Mouse (Mus musculus) gonadal fat pad, adult 2 months (tissue): ENCODE measurements around the gene Clcnkb. TPM values are rescaled to one million over a fixed set of nuclear protein-coding genes. Genes with fewer than 3 reads are reported as not detected.
A peak's percentile ranks its signal among the peaks of the same experiment; 100 is the strongest.

Experiments
- DNase-seq: peaks from one replicate; pipeline ENCODE4 v3.0.0-alpha.2; 2012; ENCODE audit warnings: low read depth
- polyA plus RNA-seq: library from polyadenylated mRNA; depleted of rRNA; stranded (reverse); fragments of >200 nt; gene quantifications from 2 replicates; pipeline ENCODE4 v1.2.3, GENCODE M21; 2012; rRNA removed

Gene Clcnkb
- polyA plus RNA-seq: 11.5 and 14.2 TPM in 2 replicates

DNA sequence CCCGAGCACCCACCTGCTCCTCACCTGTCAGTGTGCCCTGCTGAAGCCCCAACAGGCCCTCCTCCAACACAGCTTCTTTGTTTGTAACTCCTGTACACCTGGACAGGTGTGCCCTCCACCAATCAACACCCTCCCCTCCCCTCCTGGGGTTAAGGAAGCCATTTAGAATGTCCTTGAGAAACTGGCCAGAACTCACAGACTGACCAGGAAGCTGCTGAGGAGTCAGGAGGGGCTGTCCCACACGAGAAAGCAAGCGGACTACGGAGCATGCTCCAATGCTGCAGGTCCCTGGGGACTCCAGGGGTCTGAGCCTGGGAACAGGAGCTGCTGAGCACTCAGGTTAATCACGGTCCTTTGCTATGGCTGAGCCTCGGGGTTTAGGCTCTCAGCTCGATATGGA is at the start of gene Clcnkb:
Clcnkb (minus strand) TSS at position 91 of the 400 bp plus-strand sequence.
- no peak for DNase-seq

DNA sequence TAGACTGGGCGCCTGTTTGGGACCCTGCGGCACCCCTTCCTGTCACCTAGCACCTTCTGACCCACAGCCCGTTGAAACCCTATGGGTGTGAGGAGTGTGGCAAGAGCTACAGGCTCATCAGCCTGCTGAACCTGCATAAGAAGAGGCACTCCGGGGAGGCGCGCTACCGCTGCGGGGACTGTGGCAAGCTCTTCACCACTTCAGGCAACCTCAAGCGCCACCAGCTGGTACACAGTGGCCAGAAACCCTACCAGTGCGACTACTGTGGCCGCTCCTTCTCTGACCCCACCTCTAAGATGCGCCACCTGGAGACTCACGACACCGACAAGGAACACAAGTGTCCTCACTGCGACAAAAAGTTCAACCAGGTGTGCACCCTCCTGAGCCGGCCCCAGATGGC is 48.9 kb upstream of the Clcnkb start:
- no peak for DNase-seq

DNA sequence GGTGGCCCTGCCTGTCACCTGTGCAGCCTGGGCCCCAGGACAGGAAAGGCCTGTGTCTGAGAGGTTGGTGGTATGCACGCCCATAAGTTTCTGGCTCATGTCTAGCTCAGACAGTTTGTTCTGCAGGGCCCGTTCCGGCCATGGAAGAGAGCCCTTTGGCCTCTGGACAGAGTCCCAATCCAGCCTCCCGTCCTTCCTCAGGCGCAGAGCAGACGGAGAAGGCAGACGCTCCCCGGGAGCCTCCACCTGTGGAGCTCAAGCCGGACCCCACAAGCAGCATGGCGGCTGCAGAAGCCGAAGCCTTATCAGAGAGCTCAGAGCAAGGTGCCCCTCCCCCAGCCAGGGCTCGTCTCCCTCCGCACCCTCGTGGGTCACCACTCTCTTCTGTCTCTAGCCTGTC is 47.7 kb upstream of the Clcnkb start:
- DNase-seq: no peak

DNA sequence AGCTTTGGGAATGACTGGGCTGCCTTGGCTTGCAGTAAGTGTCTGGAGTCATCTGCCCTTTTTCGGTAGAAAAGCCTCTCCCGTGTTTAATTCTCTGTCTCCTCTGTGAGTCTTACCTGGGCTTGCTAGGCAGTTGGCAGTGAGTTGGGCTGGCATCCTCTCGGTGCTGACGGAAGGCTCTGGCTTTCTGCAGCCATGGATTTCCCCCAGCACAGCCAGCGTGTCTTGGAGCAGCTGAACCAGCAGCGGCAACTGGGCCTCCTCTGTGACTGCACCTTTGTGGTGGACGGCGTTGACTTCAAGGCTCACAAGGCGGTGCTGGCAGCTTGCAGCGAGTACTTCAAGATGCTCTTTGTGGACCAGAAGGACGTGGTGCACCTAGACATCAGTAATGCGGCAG is 45.8 kb upstream of the Clcnkb start:
- no peak for DNase-seq

DNA sequence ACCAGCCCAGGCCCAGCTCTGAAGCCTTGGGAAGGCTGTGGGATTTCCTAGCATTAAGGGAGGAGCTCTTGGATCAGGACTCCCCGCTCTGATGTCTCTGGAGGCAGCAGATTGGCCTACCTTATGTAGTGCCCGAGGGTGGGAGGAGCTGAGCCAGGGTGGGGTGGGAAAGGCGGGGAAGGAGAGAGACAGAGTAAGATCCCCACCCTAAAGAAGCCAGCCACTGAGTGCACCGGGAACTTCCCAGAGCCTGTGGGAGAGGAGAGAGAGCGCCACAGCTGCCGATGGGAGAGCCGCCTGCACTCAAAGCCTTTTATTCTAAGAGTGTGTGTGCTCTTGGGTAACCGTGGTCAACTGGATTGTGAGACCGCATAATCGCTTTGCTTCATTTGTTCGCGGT is 45.3 kb upstream of the Clcnkb start:
- DNase-seq: no peak

DNA sequence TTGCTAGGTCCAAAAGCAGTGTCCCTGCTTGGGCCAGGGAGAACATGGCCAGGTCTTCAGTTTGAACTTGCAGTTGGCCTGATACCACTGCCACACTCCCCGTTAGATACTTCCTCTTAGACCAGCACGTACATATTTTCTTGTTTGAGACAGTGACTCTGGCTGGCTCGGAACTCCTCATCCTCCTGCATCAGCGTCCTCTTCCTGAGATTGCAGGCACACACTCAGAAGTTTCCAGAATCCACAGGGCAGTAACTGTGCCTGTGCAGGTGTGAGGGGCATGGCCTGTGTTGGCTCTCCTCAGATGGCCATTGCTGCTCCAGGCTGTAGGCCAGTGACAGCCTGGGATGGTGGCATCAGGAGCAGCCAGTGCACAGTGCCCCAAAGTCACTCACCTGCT is 44.7 kb upstream of the Clcnkb start:
- DNase-seq: no peak

DNA sequence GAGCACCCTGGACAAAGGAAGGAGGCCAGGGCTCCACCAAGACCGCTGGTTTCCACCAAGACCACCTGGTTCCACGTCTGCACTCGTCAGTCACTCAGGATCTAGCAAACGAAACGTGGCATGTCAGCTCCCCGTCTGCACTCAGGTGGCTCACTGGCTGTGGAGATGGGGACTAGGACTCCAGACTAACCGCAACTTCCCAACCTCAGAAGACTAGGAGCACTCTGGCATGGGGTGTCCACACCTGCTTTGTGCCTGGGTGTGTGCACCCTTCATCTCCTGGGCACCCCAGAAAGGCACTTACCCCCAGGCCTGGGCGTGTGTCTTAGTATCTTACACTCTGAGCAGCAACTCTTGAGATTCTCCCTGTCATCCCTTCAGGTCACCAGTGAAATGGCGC is 44.0 kb upstream of the Clcnkb start:
- no peak for DNase-seq

DNA sequence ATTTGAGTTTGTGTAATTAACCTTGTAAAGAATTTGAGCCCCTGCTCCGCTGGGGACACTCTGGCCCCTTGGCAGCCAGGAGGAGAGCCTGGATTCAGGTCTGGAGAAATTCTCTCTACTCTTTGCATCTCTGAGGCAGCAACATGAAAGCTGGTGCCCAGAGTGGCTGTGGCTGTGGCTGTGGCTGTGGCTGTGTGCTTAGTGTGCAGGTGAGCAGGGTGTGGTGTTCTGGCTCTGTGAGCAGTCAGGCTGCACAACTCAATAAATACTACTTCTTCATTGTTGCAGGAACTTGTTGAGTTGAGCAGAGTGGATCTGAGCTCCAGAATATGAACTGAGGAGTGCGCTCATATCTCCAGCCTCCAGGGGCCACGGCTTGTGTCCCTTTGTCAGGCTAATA is 43.1 kb upstream of the Clcnkb start:
- no peak for DNase-seq

DNA sequence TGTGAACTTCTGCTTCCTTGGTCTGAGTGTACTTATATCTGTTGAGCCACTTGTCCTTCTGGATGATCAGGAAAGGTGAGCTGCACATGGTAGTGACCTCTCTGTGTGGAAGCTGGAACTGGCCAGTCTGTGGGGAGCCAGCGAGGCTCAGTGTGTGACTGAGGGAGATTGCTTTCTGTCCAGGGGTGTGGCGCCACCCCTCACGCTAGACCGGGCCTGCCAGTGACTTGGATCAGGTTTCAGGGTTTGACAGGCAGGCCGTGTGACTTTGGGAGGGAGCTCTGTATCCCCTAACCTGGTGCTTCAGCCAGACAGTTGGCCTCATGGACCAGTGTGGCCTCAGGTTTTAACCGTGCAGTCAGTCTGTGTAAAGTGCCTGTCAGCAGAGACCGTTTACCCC is 42.4 kb upstream of the Clcnkb start:
- DNase-seq: peak; percentile 71

DNA sequence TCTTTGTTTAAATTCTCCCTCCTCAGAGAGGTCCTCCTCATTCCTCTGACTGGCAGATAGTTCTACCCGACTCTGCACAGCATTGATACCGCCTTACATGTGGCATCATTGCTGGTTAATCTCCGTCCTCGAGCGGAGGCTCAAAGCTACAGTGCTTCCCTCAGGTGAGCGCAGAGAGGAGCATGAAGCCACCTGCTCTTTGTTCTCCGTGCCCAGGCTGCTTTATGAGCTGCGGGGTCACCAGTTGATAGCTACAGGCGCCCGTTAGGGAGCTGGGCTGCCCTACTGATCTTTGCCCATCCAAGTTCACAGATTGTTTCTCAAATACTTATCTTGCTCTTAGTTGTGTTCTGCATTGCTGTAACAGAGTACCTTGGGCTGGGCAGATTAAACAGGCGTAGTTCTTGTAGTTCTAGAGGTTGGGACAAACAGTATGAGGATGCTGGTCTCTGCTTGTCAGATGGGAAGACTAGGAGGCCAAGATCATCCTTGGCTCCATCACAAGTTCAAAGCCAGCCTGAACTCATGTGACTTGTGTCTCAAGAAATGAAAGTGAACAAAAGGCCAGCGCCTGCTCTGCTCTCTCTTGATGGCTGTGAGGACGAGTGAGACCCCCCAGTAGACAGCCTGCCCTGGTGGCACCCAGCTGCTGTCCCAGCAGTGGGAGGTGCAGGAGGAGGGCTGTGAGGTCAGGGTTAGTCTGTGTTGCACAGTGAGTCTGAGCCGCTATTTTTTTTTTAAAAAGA is 40.6 kb upstream of the Clcnkb start:
- DNase-seq: no peak

DNA sequence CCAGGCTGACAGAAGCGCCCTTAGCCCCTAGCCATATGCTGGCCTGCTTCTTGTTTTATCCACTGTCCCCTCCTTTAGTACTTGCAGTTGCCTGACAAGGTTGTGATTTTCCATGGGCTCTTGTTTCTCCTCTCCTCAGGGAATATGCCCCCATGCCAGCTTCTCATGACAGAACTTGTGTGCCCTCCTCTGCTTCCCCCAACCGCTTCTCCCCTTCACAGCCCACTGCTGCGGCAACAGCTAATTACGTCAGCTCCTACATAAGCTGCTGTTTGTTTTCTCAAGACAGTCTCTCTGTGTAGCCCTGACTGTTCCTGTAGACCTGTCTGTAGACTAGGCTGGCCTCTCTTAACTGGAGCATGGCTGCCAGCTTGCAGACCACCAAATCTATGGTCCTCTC is 39.7 kb upstream of the Clcnkb start:
- no peak for DNase-seq

DNA sequence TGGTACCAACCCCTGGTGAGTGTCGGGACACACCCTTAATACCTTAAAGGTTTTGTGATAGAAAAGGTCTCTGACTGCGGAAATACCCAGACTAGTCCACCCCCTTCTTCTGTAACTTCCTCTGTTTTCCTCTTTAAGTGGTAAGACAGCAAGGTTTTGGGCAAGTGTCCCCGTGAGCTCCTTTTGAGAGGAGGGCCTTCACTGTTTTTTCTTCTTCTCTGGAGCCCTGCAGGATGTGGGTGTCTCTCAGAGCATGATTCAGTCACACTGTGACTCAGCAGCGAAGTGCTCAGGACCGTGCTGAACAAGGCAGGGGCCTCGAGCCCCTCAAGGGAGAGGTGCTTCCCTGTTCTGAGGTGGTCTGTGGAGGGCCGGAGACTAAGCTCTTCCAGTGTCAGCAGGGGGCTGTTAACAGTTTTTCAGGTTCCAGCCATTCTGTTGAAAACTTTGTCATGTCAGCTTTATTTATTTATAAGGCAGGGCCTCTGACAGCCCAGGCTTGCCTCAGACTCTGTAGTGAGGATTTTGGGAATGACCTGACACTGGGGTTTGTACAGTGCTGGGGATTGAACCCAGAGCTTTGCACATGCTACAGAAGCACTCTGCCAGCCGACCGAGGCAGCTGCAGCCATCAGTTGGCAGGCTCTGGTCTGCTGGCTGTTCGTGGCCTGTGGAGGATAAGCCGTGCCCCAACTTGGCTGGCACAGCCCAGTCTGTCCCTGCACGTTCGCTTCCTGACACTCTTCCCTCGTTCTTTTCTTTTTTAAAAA is 39.0 kb upstream of the Clcnkb start:
- DNase-seq: no peak

DNA sequence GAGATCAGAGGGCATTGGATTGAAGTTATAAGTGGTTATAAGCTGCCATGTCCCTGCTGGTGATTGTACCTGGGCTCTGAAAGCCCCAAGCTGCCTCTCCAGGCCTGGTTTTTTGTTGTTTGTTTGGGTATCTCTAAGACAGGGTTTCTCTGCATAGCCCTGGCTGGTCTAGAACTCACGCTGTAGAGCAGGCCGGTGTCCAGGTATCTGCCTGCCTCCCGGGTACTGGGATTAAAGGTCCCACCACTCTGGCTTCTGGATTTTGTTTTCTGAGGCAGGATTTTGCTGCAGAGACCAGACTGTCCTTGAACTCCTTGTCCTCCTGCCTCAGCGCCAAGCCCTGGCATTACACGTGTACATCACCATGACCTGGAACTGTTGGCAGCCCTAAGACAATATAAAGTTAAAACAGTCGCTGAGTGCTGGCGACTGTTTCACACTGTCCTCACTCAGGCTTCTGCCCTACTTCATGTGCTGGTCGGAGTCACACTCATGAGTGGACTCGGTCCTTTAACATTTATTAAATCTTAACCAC is 36.2 kb upstream of the Clcnkb start:
- DNase-seq: no peak

DNA sequence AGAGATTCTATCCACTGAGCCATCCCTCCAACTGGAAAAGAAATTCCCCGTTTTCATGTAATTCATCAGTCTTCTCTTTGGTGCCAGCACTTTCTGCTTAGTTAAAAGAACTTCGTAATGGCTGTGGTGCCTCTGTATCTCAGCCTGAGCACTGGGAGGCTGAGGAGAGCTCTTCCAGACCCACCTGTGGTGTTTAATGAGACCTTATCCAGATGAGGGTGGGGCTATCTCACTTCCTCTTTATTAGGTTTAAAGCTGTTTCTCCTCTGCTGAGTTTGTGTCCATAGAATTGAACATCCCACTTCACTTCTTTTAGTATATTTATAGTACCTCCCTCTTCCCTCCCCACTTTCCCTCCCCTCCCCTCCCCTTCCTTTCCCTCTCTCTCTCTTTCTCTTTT is 35.4 kb upstream of the Clcnkb start:
- DNase-seq: no peak

DNA sequence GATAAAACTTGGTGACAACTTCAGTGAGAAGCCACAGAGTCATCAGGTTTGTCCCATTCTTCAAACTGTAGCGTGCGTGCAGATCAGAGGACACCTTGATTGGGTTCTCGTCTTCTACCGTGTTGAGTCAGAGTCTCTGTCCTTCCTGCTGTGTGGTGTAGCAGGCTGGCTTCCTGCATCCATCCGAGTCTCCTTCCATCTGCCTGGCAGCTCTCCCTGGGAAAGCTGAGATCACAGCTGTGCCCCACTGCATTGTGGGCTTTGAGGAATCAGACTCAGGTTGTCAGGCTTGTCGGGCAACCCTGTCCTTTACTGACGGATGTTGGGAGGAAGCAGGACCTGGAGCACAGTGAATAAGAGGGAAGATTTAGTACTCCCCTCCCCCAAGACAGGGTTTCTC is 30.4 kb upstream of the Clcnkb start:
- DNase-seq: no peak

DNA sequence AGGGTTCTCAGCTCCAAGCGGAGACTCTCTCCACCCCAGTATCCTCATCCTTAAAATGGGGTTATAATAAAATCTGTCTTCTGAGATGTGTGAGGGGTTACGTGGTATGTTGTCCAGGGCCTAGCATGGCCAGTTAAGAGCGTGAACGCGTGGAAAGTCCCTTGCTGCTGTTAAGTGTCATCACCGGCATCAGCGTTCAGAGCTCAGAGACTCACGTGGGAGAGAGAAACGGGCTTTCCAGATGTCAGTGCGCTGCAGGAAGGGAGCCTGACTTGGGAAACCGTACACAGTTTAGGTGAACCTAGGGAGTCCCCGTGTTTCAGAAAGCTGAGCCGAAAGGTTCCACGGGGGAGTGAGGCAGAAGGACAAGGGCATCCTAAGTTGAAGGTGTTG is 29.5 kb upstream of the Clcnkb start:
- no peak for DNase-seq

DNA sequence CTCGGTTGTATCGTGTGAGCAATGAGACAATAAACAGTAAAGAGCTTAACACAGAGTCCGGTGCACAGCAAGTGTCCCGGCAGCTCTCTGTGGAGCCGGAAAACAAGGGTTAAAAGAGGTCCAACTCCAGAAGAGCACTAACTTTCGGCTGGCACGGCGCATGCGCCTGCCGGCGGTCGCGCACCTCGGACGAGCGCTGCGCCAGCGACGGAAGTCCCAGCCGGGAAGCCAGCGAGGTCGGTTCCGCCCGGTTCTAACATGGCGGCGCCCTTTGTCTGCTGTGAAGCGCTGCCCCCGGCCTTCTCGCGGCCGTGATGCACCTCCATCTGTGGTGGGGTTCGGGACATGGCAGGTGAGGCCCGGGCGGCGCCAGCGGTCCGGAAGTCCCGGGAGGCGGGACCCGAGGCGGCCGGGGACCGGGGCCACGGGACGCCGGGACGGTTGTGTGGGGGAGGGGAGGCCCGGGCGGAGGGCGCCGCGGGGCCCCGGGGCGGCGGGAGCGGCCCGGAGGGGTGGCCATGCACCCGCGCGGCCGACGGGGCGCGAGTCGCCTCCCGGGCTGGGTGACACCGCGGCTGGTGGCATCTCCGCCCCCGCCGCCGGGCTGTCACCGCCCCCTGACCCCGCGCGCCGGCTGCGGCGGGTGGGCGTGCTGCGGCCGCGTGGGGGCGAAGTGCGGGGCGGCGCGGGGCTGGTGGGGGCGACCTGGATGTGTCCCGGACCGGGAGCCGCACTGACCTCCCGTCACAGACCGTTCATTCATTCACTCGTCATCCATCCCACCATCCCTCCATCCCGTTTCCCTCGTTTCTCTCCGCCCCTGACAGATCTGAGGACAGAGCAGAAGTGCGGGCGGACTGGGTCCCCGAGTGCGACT is 28.9 kb upstream of the Clcnkb start, which contains the start of gene Zbtb17:
Zbtb17 (plus strand) TSS at position 204 of the 877 bp plus-strand sequence.
- no peak for DNase-seq

DNA sequence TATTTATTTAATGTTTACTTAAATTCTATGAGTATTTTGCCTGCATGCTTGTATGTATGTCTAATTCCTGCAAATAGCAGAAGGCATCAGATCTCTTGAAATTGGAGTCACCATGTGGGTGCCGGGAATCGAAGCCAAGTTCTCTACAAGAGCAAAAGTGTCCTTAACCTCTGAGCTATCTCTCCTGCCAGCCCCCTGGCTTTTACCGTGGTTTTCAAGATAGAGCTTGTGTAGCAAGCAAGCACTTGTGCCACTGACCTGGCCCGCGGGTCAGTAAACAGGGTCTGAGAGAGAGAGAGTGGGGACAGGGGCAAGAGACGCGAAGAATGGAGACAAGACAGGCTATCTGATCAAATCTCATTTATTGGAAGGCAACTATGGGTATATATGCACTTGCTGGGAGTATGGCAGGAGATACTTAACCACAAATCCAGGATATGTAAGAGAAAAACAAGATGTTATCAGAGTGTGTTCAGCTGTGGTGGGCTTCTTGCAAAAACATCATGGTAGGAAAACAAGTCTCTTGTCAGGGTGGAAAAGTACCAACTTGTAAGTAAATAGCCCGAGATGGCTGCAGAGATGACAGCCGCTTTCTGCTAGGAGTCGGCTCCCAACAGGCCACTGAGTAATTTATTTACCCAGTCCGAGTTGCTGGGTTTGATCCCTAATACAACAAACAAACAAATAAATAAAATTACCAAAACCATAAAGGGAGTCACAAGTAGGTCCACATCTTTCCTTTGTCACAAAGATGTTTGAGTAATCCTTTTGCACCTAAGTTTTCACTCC is 28.0 kb upstream of the Clcnkb start:
- DNase-seq: no peak

DNA sequence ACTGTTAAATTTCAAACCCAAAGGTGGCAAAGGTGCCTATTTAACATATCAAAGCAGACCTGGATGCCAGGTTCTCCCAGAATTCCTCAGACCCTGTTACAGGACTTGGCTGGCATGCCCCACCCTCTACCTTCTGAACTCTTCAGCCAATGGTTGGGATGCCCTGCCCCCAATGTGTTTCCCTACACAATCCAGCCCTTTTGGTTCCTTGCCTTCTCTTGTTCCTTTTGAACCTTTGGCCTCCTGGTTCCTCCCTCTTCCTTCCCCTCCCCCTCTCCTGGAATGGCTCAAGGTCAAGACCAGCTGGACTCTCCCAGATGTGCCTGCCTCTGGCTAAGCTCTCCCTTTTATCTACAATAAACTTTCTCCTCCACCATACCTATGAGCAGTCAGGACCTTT is 25.1 kb upstream of the Clcnkb start:
- DNase-seq: no peak

DNA sequence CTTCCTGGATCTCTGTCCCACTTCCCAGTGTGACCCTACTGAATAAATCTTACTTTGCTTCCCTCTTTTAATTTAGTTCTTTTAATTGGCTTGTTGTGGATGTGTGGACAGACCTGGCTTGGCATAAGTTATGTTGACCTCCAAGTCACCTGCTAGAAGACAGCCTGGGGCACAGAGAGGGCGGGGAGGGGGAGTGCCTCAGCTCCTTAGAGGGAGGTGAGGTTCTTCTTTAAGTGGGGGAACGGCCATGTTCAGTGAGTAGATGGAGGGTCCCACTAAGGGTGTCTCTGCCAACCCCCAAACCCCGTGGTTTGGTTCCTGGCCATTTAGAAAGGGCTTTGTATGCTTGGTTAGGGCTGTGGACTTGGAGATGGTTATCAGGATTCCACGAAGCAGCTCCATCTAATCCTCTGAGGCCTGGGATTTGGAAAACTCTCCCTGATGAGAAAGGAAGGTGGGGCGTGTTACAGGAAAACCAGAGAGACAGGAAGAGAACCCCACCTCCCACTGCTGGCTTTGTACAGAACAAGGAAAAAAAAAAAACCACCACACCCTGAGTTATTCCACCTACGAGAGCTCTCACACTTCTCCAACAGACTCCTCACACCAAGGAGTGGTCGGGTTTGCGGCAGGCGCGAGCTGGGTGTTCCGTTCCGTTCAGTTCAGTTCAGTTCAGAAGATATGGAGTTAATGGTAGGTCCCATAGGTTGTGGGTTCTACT is 23.4 kb upstream of the Clcnkb start:
- no peak for DNase-seq

DNA sequence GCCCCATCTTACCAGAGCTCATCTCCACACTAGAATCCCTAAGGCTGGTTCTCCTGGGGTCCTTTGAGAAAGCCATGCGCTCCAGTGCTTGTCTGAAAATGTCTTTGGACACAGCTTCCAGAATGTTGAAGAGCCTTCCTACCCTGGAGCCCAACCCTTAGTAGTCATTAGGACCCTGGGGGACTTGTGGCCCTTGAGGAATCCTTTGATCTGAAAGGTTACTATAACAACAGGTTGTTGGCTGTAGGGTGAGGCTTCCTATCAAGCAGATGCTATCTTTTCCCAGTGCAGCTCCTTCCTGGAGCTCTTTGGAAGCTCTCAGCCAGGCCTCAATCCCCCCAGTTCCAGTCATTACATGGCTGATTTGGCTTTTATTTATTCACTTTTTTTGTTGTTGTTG is 20.2 kb upstream of the Clcnkb start, which contains the start of gene Srarp:
Srarp (minus strand) TSS at position 132 of the 400 bp plus-strand sequence.
- no peak for DNase-seq
